Mouse (Mus musculus) retina, postnatal 7 days (tissue): ENCODE measurements around the gene Patj.
A peak's percentile ranks its signal among the peaks of the same experiment; 100 is the strongest.

ENCODE experiments used
- DNase-seq: peaks from one replicate; pipeline ENCODE4 v3.0.0-alpha.2; 2012; ENCODE audit warnings: low read depth, low spot score

The Patj gene

DNA sequence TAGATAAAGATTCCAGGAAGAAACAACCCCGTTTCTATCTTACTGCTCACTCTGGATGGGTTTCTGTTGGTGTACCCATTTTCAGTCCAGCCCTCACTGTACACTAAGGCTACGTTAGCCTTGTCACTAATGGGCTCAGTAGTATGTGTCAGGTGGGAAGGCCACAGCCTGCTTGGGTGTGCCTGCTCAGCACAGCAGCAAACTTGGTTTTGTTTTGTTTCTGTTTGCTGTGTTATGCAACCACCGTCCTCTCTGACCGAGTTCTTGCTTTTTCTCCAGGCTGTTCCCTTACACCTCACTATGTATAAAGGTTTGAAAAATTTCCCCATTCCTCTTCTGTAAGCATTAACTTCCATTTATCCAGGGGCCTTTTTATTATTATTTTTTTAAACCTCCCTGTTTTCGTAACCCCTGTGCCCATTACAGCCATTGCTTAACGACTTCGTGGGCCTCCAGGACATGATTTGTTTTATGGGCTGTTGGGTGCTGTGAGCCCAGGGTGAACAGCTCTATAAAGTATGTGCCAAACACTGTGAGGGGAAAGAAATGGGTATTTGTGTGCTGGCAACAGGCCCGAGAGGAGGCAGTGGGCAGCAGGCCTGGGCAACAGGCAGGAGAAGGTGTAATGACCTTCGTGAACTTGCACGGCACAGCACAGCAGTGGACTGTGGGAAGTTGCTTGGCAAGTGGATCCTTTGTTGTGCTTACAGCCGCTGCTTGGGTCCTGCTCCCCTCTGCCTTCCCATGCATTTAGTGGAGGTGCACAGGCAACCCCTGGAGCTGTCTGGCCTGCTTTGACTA, 113.1 kb downstream of the Patj start:
- no peak for DNase-seq

GRCm38 (mm10) chr4:98509939-98510338, 114.4 kb downstream of the Patj start:
- no peak for DNase-seq

GRCm38 (mm10) chr4:98511296-98511695, 115.7 kb downstream of the Patj start:
- DNase-seq, result no peak

GRCm38 (mm10) chr4:98511964-98512743, 116.6 kb downstream of the Patj start:
- no peak for DNase-seq

GRCm38 (mm10) chr4:98520492-98520891, 124.9 kb downstream of the Patj start:
- DNase-seq, result no peak

DNA sequence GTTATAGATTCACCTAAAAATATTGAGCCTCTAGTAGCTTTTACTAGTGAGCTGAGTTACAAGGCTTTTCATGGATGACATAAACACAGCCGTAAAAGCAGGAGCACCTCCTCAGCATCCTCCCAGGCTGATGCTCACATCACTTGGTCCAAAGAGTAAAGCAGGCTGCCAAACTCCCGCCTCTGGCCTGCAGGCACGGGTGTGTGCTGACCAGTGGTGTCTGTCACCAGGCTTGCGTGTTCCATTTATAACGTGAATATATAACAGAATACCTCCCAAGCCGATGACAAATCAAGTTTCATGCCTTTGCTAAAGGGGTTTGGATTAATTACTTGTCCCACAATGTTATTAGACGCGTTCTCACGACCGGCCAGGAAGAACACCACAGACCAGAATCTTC, 128.9 kb downstream of the Patj start:
- no peak for DNase-seq

DNA sequence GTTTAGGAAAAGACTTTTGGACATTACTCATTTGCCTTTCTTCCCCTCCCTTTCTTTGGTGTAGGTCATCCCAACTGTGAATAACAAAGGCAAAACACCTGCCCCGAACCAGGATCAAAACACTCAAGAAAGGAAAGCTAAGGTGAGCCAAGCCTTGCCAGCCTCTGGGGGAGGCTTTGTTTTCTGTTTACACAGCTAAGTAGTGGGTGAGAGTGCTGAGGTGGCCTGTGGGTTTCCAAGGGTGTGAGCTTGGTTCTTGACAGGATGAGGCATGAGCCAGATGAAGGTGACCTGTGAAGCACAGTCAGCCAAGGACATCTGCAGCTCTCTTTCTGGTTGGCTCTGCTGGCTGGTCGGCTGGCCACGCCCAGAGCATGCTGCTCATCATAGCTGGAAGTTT, 139.9 kb downstream of the Patj start:
- no peak for DNase-seq

DNA sequence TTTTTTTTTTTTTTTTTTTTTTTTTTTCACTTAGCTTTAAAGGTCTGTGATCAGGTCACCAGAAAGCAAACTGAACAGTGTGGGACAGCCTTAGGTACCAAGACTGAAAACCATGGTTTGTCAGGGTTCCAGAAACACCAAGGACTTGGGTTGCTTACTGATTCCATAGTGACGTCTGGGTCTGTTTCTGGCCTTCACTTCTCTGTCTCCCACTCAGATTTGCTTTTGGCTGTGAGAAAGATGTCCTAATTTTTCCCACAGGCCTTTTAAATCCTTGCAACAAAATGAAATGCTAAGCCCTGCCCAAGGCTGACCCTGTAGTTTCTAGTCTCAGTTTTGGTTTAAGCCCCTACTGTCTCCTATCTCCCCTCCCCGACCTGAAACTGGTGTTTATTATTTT, 146.0 kb downstream of the Patj start:
- DNase-seq, result no peak

DNA sequence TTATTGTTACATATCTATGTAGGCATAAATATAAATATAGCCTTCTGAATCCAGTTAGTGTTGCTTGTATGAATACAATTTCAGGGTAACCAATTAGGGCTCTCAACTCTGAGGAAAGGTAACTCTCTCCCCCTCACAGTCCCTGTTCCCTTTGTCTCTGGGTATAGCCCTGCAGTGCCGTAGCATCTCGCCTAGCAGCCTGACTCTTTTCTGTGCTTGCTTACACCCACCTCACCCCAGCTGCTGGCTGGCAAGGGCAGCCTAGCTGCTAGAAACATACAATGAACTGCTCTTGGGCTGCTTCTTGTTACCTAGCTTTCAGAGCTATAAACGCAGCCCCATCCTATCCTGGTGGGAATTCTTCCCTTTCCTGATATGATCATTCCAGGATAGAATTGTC, 147.4 kb downstream of the Patj start:
- DNase-seq, result no peak

DNA sequence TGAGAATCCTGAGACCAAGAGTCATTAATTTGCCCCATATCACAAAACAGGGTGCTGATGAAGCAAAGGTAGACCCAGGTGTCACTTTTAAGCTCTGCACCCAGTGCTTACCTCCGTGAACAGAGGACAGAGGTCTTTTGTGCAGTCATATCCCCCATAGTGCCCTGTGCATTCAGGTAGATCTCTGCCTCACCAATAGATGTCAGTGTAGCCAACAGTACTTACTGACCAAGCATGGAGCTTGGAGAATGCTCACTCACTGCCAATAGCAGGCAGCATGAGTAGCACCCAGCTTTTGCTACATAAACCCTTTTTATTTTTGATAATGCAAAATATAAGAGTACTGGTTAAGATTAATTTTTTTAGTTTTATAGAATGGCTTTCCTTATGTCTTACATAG, 149.8 kb downstream of the Patj start:
- no peak for DNase-seq

- DNase-seq, result no peak
These were observed 151.0 kb downstream of the Patj start for GRCm38 (mm10) chr4:98546456-98547176.

GRCm38 (mm10) chr4:98549491-98549890, 153.9 kb downstream of the Patj start:
- no peak for DNase-seq

DNA sequence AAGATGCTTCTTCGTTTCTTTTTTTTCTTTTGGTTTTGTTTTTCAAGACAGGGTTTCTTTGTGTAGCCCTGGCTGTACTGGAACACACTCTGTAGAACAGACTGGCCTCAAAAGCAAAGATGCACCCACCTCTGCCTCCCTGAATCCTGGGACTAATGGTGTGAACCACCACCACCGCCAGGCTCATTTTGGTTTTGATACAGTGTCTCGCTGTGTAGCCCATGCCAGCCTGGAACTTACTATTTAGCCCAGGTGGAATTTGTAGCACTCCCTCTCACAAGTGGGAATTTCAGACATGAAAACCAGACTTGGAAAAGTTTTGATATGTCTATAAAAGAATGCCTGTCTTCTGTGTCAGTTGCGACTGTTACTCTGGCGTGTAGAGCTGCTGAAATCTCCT, 154.5 kb downstream of the Patj start:
- DNase-seq, result no peak

DNA sequence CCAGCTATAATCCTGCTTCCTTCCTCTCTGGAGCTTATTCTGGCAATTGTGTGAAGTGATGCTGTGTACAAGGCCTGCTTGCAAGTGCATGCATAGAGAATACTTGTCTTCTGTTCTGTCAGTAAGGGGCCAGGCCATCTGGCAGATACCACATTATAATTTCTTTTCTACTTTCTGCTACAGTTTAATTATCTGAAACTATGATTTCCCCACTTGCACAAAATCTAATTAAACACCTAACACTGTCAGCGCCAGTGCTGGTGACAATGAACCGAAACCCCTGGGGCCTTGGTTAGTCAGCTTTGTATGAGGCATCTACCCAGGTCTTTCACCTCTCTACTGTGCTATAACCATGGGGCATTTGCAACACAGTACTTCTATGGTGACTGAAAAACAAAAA, 160.1 kb downstream of the Patj start:
- DNase-seq, result no peak

GRCm38 (mm10) chr4:98556449-98556848, 160.9 kb downstream of the Patj start:
- DNase-seq, result no peak

DNA sequence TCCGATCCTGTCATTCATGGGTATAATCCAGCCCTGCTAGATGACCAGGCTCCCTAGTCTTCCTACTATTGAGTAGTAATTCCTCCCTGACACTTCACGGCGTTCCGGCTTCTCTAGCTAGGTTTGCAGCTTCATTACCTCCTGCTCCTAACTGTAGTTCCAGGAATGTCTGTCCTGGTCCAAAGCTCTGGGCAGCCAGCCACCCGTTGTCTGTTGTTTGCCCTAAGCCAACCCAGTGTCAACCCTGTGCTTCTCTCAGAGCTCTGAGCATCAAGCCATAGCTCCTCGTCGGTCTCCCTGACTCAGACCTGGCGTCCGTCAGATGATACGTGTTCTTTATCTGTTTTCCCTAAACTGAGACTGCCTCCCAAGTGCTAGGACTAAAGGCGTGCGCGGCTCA, 161.6 kb downstream of the Patj start:
- no peak for DNase-seq

DNA sequence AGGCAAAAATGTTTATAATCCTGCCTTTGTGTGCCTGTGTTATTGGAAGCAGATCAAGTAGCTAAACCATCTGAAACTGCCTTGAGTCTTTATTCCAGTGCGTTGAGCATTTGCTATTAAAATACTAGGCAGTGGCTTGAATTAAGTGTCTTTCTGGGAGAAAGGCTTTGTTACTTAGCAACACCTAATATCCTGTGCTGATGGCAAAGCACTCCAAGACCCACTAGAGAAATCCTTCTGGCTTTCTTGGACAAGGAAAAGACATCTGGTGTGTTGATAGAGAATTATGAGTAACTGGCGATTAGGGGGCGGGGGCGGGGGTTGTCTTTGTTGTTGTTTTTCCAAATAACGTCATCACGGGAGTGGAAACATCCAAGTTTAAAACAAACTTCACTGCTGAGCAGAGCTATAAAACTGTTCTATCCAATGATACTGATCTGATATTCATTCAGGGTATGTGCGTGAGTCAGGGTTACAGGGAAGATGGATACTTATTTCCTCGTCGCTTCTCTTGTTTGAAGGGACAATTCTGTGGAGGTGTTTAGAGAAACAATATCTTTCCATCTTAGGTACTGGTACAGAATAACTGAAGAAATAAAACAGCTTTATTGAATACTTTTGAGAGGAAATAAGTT, 164.7 kb downstream of the Patj start:
- DNase-seq, result peak; percentile 21

DNA sequence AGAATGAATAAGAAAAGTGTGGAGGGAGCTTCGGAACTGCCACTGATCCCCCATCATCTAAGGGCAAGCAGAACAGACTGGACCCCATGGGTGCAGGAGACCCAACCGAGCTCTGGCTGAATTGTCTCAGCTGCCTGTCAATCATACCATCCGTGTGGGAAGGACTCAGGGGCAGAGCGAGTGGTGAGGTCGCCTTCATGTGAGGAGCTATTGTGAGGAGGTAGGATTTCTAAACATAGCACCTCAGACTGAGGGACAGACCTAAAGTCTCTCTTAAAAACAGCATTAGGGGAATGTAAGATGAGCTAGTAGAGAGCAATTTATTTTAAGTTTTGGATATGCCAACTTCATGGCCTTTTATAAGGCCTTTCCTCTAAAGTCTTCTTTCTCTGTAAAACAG, 167.5 kb downstream of the Patj start:
- no peak for DNase-seq

DNA sequence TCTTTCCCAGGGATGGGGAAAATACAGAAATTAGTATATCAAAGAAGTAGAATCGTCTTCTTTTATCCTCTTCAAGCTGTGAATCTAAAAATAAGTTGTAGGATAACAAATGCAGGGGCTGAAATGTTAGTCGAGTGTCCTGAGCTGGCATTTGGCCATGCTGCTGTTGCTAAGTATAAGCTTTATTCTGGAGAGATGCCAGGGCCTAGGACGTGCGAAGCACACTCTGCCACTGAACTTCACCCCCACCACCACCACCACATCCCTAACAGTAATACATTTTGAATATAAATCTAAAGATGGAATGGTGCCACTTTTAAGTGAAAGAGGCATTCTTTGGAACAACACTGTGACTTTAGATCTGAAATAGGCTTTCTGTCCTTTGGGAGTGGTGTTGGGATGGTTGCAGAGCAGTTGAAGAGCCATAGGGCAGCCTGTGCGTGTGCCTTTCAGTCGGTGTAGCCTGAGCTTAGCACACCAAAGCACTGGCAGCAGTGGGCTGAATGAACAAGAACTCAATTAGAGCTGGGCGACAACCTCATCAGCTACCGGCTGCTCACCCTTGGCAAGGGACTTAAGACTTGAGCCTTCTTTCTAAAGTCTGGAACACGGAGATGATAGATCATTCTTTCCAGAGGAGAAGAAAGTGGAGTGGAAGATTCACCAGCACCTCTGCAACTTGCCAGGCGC, 168.1 kb downstream of the Patj start:
- no peak for DNase-seq

DNA sequence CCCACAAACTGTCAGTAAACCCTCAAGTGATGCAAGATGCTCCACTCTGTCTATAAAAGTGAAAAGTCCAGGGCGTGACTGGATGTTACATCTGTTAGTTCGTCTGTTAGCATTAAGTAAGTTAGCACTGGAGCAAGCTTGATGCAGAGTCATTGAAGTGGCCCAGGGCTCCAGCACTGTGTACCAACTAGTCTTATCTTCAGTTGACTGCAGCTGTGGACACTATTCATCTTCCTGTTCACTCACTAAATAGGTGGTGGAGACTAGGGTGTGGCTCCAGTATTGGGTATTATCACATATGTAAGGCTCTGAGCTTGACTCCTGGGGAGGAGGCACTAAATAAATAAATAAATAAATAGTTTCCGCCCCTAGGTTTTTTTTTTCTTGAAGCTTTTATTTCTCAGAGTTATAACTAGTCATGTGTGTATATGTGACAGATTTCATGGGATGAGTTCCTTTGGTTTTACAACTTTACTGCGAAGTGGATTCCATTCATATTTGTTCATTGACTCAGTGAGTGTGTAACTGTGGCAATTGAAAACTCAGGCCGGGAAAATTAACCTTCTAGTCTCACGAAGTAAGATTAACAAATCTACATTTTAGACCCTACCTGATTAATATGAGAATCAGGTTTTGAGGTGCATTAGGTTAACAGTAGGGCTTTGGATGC, 168.7 kb downstream of the Patj start:
- no peak for DNase-seq

DNA sequence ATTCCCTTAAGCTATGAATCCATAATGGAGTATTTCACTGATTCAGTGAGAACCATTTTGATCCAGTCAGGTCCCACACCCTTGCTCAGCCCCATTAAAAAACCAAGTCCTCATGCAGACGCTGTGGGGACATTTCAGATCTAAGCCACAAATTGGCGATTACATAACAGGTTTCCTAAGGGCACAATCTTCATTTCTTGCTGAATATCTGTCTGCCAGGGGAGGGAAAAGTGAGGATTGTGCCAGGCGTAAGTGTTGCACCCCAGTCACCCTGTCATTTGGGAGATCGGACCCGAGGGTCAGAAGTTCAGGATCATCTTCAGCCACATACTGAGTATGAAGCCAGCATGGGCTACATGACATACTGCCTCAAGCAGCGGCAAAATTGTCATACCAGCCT, 171.2 kb downstream of the Patj start:
- DNase-seq, result no peak
